Mouse (Mus musculus) midbrain, embryonic 16.5 days (tissue): Measurements from ENCODE around the gene Wipf1. TPM values are rescaled to one million over a fixed set of nuclear protein-coding genes. Genes with fewer than 3 reads are reported as not detected.

Experiments used
- ATAC-seq: fragments of 200-750 bp; cut with Nextera tagmentation; 2 replicates; pipeline ENCODE4 v1.8.0; 2017; ENCODE audit warnings: moderate TSS enrichment
- H3K27ac ChIP-seq: fragments of 300-500 bp; sonication (generic); 2 replicates; pipeline ENCODE4 v1.5.1; 2014; ENCODE audit warnings: mild to moderate bottlenecking, low read length, mixed read lengths
- H3K27me3 ChIP-seq: fragments of 300-500 bp; sonication (generic); 2 replicates; pipeline ENCODE4 v1.6.1; 2014; ENCODE audit warnings: low read depth, low read length, mixed read lengths; ENCODE audit not compliant: control insufficient read depth, insufficient read depth
- H3K36me3 ChIP-seq: fragments of 300-500 bp; sonication (generic); 2 replicates; pipeline ENCODE4 v1.6.1; 2014; ENCODE audit warnings: mild to moderate bottlenecking, low read length, moderate library complexity, mixed read lengths; ENCODE audit not compliant: control insufficient read depth, insufficient read depth
- H3K4me1 ChIP-seq: fragments of 300-500 bp; sonication (generic); 2 replicates; pipeline ENCODE4 v1.6.1; 2014; ENCODE audit warnings: mild to moderate bottlenecking, low read length, mixed read lengths; ENCODE audit not compliant: control insufficient read depth, insufficient read depth
- H3K4me2 ChIP-seq: fragments of 300-500 bp; sonication (generic); 2 replicates; pipeline ENCODE4 v1.6.1; 2014; ENCODE audit warnings: mild to moderate bottlenecking, low read length, mixed read lengths
- H3K4me3 ChIP-seq: fragments of 300-500 bp; sonication (generic); 2 replicates; pipeline ENCODE4 v1.5.1; 2014; ENCODE audit warnings: low read depth, mild to moderate bottlenecking, low read length, moderate library complexity, mixed read lengths
- H3K9ac ChIP-seq: fragments of 300-500 bp; sonication (generic); 2 replicates; pipeline ENCODE4 v1.6.1; 2014; ENCODE audit warnings: low read depth, low read length, mixed read lengths
- H3K9me3 ChIP-seq: fragments of 300-500 bp; sonication (generic); replicated peaks from 2 replicates; pipeline ENCODE4 v1.6.1; 2014; ENCODE audit warnings: mild to moderate bottlenecking, low read length, mixed read lengths; ENCODE audit not compliant: control insufficient read depth, poor library complexity, severe bottlenecking
- WGBS: fragments of 180-500 bp; shearing (Covaris S2); extraction: QIAGEN DNeasy Blood & Tissue Kit; methylation state at CpG from one replicate; pipeline ENCODE4 v1.1.7; 2014; 5-methylcytosine and 5-hydroxymethylcytosine counted together
- polyA plus RNA-seq: library from polyadenylated mRNA; unstranded; fragments of >200 nt; fragmentation: Nextera tagmentation; extraction: Ambion mirVana; gene quantifications from 2 replicates; pipeline ENCODE4 v1.2.1, GENCODE M21; 2015

Gene Wipf1
- polyA plus RNA-seq, 1 experiment from 2014 or later: 2.1 TPM

DNA sequence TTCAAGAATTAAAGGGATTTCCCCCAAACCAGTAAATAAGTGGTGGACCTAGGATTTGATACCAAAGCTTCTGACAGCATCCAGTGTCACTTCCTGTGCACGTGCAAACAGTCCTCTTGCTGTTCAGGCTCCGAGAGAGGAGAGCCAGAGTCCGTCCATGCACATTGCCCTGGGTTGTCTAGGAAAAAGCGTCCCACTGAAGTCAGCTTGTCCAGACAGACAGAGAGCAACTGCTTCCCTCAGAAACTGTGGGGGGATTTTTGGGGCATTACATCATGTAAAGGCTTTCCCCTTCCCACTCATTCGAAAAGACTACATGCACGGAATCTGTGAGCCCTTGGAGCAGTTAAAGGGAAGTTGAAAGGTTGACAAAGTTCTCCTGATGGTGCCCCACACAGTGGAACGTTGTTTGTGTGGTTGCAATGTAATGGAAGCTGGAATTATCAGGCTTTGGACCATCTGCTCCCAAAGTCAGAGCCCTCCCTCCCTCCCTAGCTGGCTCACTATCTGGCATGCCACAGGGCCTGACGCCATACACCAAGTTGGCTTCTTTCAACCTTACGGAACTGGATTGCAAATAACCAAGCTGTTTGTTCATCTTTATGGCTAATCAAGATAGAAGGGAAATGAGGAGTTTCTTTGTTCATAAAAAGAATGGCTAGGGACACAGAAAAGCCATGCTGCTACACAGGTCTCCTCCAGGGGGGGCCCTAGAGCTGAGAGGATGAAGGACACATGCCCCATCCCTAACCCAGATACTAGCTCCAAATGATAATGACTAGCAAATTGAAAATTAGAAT, 37.9 kb downstream of the Wipf1 start:
- Histone ChIP-seq H3K27ac (no peak overlapping the region), H3K4me1 (no peaks in the 10 kb centered on the region), H3K36me3 (no peaks in the 10 kb centered on the region), H3K4me3 (no peak overlapping the region), H3K9ac (no peak overlapping the region), H3K9me3 (no peaks in the 10 kb centered on the region), H3K4me2 (no peak overlapping the region), H3K27me3 (no peaks in the 10 kb centered on the region)
- no peak for ATAC-seq
- 66% methylated on average over 9 of the region's 9 CpGs for WGBS

DNA sequence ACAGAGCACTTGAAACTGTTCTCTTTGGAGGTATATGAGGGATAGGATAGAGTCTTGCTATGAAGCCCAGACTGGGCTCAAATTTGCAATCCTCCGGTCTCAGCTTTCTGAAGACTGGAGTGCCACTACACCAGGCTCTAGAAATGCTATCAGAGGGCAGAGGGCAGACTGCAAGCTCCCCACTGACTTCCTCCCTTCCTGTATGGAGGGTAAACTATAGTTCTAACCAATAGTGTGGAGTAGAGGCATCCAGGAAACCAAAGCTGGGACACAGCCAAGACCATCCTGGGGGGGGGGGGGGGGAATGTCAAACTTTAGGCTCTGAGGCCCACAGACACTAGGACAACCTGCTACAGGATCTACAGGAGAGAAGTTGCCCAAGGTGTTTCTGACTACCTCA, 39.1 kb downstream of the Wipf1 start:
- 88% methylated on average over 1 of the region's 1 CpGs for WGBS

DNA sequence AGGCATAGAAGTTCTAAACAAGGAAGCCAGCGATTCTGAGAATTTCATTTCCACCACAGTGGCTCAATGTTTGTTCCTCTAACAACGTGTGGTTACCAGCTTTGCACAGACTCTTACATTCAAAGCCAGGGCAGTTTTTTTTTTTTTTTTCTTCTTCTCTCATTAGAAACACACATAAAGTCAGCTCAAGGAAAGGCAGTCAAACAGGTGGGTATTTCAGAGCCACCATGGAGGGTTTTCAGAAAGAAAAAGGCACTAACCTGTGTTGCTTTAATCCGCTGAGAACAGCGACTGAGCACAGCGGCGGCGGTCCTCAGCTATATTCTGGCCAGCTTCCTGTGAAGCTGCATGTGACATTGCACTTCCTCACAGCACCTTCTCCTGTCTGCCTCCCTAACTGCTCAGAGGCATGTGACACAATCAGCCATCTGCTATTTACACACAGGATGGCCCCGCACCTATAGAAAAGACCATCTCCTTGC, 43.4 kb downstream of the Wipf1 start:
- Histone ChIP-seq H3K36me3 (no peaks in the 10 kb centered on the region), H3K4me1 (no peaks in the 10 kb centered on the region; the same call in none of the 2 replicates), H3K4me2 (no peak overlapping the region), H3K9me3 (no peaks in the 10 kb centered on the region), H3K4me3 (no peak overlapping the region), H3K27ac (no peak overlapping the region), H3K9ac (no peak overlapping the region), H3K27me3 (no peaks in the 10 kb centered on the region)
- WGBS: 88% methylated on average over 8 of the region's 8 CpGs
- ATAC-seq: no peak

More for the DNA sequence above, 39.1 kb downstream of the Wipf1 start:
- H3K9ac ChIP-seq: no peak overlapping the region
- no peaks in the 10 kb centered on the region for H3K4me1 ChIP-seq
- no peak overlapping the region for H3K27ac ChIP-seq
- H3K9me3 ChIP-seq: no peaks in the 10 kb centered on the region
- no peaks in the 10 kb centered on the region for H3K27me3 ChIP-seq
- ATAC-seq: no peak
- no peaks in the 10 kb centered on the region for H3K36me3 ChIP-seq
- no peak overlapping the region for H3K4me3 ChIP-seq
- H3K4me2 ChIP-seq: no peak overlapping the region

DNA sequence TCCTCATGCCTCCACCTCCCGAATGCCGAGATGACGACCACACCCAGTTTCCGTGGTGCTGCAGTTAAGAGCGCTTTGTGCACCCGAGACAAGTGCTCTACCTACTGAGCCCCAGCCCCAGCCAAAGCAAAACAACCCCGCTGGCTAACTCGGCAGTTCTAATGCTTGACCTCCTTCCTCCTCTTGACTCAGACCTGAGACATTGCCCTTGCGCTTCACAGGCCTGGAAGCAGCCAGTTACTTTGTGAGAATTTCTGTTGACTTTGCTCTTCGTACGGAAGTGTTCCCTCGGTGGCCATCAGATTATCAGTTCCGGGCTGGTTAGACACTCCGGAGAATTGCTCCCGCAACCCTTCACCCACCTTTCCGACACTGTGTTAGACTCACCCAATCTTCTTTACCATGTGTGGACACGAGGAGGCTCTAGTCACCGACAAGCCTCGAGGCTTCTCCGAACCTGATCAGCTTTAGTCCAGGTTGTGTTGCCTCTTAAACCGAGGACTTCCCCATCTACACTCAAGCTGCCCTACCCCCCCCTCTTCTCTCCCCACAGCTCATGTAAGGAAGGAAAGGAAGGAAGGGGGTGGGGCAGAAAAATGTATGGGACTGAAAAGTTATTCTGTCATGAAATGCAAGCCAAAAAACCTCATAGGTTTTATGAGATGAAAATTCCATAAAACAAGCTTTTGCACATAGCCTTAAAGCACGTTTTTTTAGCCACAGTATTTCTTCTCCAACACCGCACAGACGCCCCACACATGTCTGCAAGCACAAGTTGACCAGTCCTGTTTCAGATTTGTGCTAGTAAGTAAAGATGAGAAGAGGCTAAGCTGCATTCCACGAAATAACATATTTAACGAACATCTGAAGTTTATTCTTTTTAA, 44.1 kb downstream of the Wipf1 start:
- no peaks in the 10 kb centered on the region; the same call in none of the 2 replicates for H3K4me1 ChIP-seq
- H3K9me3 ChIP-seq: no peaks in the 10 kb centered on the region
- H3K27me3 ChIP-seq: no peaks in the 10 kb centered on the region
- H3K36me3 ChIP-seq: no peaks in the 10 kb centered on the region
- no peak overlapping the region for H3K27ac ChIP-seq
- H3K4me3 ChIP-seq: no peak overlapping the region
- H3K9ac ChIP-seq: no peak overlapping the region
- no peak for ATAC-seq
- 80% methylated on average over 26 of the region's 26 CpGs for WGBS
- H3K4me2 ChIP-seq: no peak overlapping the region

DNA sequence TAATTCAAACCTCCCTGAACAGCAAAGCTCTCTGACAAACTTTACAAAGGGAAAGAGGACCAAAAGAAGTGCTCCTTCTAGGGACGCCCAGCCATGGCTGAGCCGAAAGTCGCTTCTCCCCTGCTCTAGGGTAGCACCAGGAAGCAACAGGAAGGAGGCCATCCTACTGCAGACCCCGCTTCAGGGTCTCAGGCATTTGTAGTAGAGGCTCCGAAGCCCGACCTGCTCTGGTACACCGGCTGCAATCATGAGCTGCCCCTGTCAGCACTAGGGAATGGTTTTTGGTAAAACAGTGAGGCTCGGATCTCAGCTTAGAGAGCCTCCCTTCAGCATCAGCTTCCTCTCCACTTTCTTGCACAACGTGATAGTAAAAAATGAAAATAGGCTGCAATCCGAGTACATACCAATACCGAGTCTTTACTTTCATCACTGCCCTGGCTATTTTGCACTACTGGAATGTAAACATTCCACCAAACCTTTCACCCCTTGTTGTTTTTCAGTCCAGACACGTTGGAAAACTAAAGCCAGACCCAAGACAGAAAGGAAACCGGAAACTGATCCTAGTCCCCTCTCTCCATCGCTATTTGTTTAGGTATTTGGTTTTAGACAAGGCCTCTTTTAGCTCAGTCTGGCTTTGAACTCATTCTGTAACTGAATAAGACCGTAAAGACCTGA, 44.8 kb downstream of the Wipf1 start:
- Histone ChIP-seq H3K27me3 (no peaks in the 10 kb centered on the region), H3K27ac (no peak overlapping the region), H3K4me1 (no peaks in the 10 kb centered on the region; the same call in none of the 2 replicates), H3K4me3 (no peak overlapping the region), H3K4me2 (no peak overlapping the region; the same call in 1 of the 2 replicates), H3K36me3 (no peaks in the 10 kb centered on the region), H3K9me3 (no peaks in the 10 kb centered on the region), H3K9ac (no peak overlapping the region)
- WGBS: 54% methylated on average over 15 of the region's 15 CpGs
- ATAC-seq: no peak

DNA sequence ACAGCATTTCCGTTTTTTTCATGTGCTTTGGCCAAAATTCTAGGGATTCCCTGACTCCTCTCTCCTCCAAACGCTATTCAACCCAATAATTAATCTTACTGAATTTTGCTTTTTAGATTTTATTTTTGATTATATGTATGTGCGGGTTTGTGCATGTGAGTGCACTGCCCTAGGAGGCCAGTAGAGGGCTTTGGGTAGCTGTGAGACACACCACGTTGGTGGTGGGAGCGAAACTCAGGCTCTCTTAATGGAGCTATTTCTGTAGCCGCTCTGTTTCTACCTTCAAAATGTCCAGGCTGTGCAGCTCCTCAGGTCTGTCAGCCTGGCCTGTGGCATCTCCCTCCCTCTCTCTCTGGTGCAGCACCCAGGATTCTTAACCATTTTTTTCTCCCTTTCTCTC, 50.7 kb downstream of the Wipf1 start:
- H3K36me3 ChIP-seq: no peaks in the 10 kb centered on the region
- H3K4me1 ChIP-seq: no peaks in the 10 kb centered on the region
- no peak overlapping the region for H3K9ac ChIP-seq
- H3K27me3 ChIP-seq: no peaks in the 10 kb centered on the region
- H3K9me3 ChIP-seq: no peaks in the 10 kb centered on the region
- H3K27ac ChIP-seq: no peak overlapping the region
- H3K4me2 ChIP-seq: no peak overlapping the region
- no peak overlapping the region for H3K4me3 ChIP-seq
- ATAC-seq: no peak
- 92% methylated on average over 6 of the region's 6 CpGs for WGBS

DNA sequence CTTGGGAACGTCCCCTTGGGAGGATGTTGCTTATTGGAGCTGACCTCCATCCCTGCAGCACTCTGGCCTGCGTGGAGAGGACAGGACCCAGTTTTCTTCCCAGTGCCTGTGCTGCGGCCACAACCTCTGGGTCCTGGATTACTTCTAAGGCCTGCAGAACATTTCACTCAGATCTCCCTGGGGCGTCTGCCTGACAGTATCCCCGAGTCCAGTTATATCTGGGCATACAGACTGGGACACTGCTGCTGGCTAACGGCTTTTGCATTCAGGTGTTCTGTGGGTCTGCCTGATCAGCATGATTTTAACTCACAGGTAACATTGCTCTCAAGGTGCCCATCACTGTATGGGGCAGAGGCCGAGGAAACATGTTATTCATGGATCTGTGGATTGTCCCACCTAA, 52.0 kb downstream of the Wipf1 start:
- Histone ChIP-seq H3K36me3 (no peaks in the 10 kb centered on the region), H3K27me3 (no peaks in the 10 kb centered on the region), H3K9ac (no peak overlapping the region), H3K4me2 (no peak overlapping the region), H3K9me3 (no peaks in the 10 kb centered on the region), H3K27ac (no peak overlapping the region), H3K4me1 (no peaks in the 10 kb centered on the region), H3K4me3 (no peak overlapping the region)
- no peak for ATAC-seq
- WGBS: 83% methylated on average over 7 of the region's 7 CpGs

DNA sequence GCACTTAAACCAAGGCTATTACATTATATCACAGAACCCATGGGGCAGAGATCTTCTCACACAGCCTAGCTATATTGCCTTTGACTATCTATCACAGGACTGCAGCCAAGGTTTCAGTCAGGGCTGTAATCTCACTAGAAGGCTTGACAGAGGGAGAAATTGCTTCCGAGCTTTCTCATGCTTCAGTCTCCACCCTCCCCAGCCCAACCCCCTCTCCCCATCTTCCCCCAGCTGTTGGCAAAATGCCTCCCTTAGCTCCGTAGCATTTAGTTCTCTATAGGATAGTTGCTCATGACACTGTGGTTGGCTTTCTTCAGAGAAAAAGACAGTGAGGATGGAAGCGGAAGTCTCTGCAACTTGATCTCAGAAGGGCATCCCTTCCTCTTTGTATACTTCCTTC, 54.0 kb downstream of the Wipf1 start:
- no peak overlapping the region for H3K4me3 ChIP-seq
- H3K9me3 ChIP-seq: no peaks in the 10 kb centered on the region
- H3K36me3 ChIP-seq: no peaks in the 10 kb centered on the region
- no peak overlapping the region for H3K4me2 ChIP-seq
- H3K4me1 ChIP-seq: no peaks in the 10 kb centered on the region
- no peak for ATAC-seq
- 60% methylated on average over 3 of the region's 3 CpGs for WGBS
- H3K27me3 ChIP-seq: no peaks in the 10 kb centered on the region
- no peak overlapping the region for H3K27ac ChIP-seq
- no peak overlapping the region for H3K9ac ChIP-seq
